Mouse (Mus musculus) right cerebral cortex, postnatal 14 days (tissue): Measurements from ENCODE around the gene Slc16a8.
"Not testable (repeated sequence)": the region's sequence is repeated elsewhere in the genome, so short reads cannot be mapped to it uniquely, and the experiment has no call there.

Experiments
- DNase-seq: peaks from one replicate; pipeline ENCODE4 v3.0.0; 2022

Gene Slc16a8

GRCm38 (mm10) chr15:79262375-79262774 lies 7.8 kb upstream of the Slc16a8 start:
- DNase-seq = no peak

- DNase-seq = no peak
Observed at GRCm38 (mm10) chr15:79261757-79262156, 7.2 kb upstream of the Slc16a8 start.

GRCm38 (mm10) chr15:79261095-79261725 lies 6.6 kb upstream of the Slc16a8 start:
- DNase-seq = peak; percentile 44

- DNase-seq = no peak
Observed at GRCm38 (mm10) chr15:79258521-79258920, 4.0 kb upstream of the Slc16a8 start.

GRCm38 (mm10) chr15:79252580-79252979 lies 2.0 kb downstream of the Slc16a8 start:
- DNase-seq = no peak

- peak; percentile 41 for DNase-seq
Observed at GRCm38 (mm10) chr15:79251781-79252491, 2.6 kb downstream of the Slc16a8 start.

GRCm38 (mm10) chr15:79251168-79251567 lies 3.4 kb downstream of the Slc16a8 start:
- no peak for DNase-seq

- DNase-seq = no peak
Observed at GRCm38 (mm10) chr15:79250236-79250635, 4.3 kb downstream of the Slc16a8 start.

GRCm38 (mm10) chr15:79245321-79245720 lies 9.2 kb downstream of the Slc16a8 start:
- no peak for DNase-seq

- DNase-seq = no peak
Observed at GRCm38 (mm10) chr15:79244071-79244893, 10.3 kb downstream of the Slc16a8 start.

- DNase-seq = peak; percentile 99
Observed at GRCm38 (mm10) chr15:79243234-79244042, 11.1 kb downstream of the Slc16a8 start.

- no peak for DNase-seq
Observed at GRCm38 (mm10) chr15:79242574-79243233, 11.9 kb downstream of the Slc16a8 start.

- no peak for DNase-seq
Observed at GRCm38 (mm10) chr15:79238036-79238435, 16.5 kb downstream of the Slc16a8 start.

- no peak for DNase-seq
Observed at GRCm38 (mm10) chr15:79235268-79235667, 19.3 kb downstream of the Slc16a8 start.

GRCm38 (mm10) chr15:79229058-79229821 lies 25.3 kb downstream of the Slc16a8 start, which contains the start of the genes Pick1 and Gm49486:
Gene Pick1 (plus strand): TSS chr15:79229173.
Gene Gm49486 (plus strand): TSS chr15:79229391.
- DNase-seq = peak; percentile 78

- not testable (repeated sequence) for DNase-seq
Observed at GRCm38 (mm10) chr15:79225780-79226179, 28.8 kb downstream of the Slc16a8 start.

GRCm38 (mm10) chr15:79224685-79225084 lies 29.9 kb downstream of the Slc16a8 start:
- peak; percentile 75 for DNase-seq

GRCm38 (mm10) chr15:79223641-79224040 lies 30.9 kb downstream of the Slc16a8 start:
- DNase-seq = no peak

GRCm38 (mm10) chr15:79219572-79219971 lies 35.0 kb downstream of the Slc16a8 start:
- DNase-seq = no peak

- DNase-seq = no peak
Observed at GRCm38 (mm10) chr15:79216191-79216590, 38.4 kb downstream of the Slc16a8 start.

- DNase-seq = no peak
Observed at GRCm38 (mm10) chr15:79213591-79213990, 41.0 kb downstream of the Slc16a8 start.
